Mouse (Mus musculus) heart, postnatal 0 days (tissue): ENCODE results near the gene Gpr84.

Source experiments
- CTCF ChIP-seq: IDR thresholded peaks from 2 replicates; pipeline ENCODE4 v1.5.1; 2016; ENCODE audit warnings: antibody characterized with exemption, control low read depth, low read depth
- EP300 ChIP-seq: IDR thresholded peaks from 2 replicates; pipeline ENCODE4 v1.6.1; 2016; ENCODE audit warnings: antibody characterized with exemption, low read depth

DNA sequence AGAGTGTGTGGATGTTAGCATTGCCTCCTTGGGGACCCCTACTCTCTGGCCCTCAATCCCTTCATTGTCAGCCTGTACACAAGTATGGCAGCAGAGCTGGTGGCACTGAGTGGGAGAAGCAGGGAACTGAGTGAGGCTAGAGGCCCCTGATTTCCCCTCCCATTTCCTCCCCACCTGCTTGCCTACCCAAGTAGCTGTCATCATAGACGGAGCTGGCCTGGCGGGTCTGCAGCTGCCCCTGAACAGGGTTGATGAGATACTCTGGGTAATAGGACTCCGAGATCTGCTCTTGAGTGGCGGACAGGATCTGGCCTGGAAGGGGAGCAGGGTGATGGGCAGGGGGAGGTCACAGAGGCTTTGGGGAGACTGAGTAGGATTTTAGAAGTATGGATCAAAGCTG lies 45.7 kb upstream of the Gpr84 start:
- TF ChIP-seq CTCF: no peak
- TF ChIP-seq EP300: no peak
